7 mouse cellular contexts compared by ENCODE assay signal in genomic region chr16:92487489-92487888, GRCm38 (mm10). TPM values are rescaled to one million over a fixed set of nuclear protein-coding genes. Genes with fewer than 3 reads are reported as not detected.
DNase-seq lines count a peak whose midpoint lies in the region; ATAC-seq and TF ChIP-seq lines count a peak whose summit lies in the region.

No protein-coding gene starts in this region.

- no peak for ATAC-seq in kidney, embryonic 15.5 days (replicated peaks; ENCODE audit: low FRiP score)
- peak; percentile 75 for ATAC-seq in erythroid progenitor cell, adult 5-6 weeks (replicated peaks; ENCODE audit: low FRiP score, poor library complexity, severe bottlenecking)

- no peak overlapping the region for H3K4me2 ChIP-seq in kidney, embryonic 15.5 days

- no peaks in the 10 kb centered on the region for H3K9me3 ChIP-seq in kidney, embryonic 15.5 days (replicated peaks)
- H3K9me3 ChIP-seq in E14TG2a.4 (ENCODE audit: low read length): no peaks in the 10 kb centered on the region

- DNase-seq in kidney, postnatal 14 days: peak; percentile 43
- peak; percentile 65 for DNase-seq in NIH3T3 (ENCODE audit: low read depth)
- DNase-seq in naive thymus-derived CD4-positive, alpha-beta T cell, adult 2 months (ENCODE audit: low read depth): peak; percentile 62
- no peak for DNase-seq in testis, postnatal 10 days (ENCODE audit: low spot score)

- 63% methylated on average over 4 of the region's 4 CpGs for WGBS in kidney, embryonic 15.5 days

- 0 out of 2 replicates have a peak, but pooled peaks cover 3% of the 10 kb centered on the region for H3K4me1 ChIP-seq in kidney, embryonic 15.5 days
- H3K4me1 ChIP-seq in E14TG2a.4 (replicated peaks; ENCODE audit: low read depth, low read length): no peaks in the 10 kb centered on the region

- no peak overlapping the region for H3K27ac ChIP-seq in kidney, embryonic 15.5 days

- no peak overlapping the region for H3K4me3 ChIP-seq in kidney, embryonic 15.5 days (replicated peaks)
- no peak overlapping the region for H3K4me3 ChIP-seq in E14TG2a.4 (replicated peaks; ENCODE audit: low read length)

- H3K36me3 ChIP-seq in kidney, embryonic 15.5 days: no peaks in the 10 kb centered on the region
- H3K36me3 ChIP-seq in E14TG2a.4 (ENCODE audit: insufficient read depth, low read length): no peaks in the 10 kb centered on the region

- TF ChIP-seq CTCF in E14TG2a.4 (conservative IDR thresholded peaks at IDR 0.05; ENCODE audit: low read length): peak; percentile 67

- peaks cover 3% of the 10 kb centered on the region; the same call in 1 of the 2 replicates for H3K27me3 ChIP-seq in kidney, embryonic 15.5 days
- H3K27me3 ChIP-seq in E14TG2a.4 (ENCODE audit: insufficient read depth, low read length): peaks cover 15% of the 10 kb centered on the region; the same call in 1 of the 2 replicates

- no peak overlapping the region for H3K9ac ChIP-seq in kidney, embryonic 15.5 days

RNA-seq across cellular contexts. Expression of gene Clic6, which starts 2.0 kb away (rescaled TPM):
- polyA plus RNA-seq in kidney, embryonic 15.5 days (2015; fragmentation: Nextera tagmentation; extraction: Ambion mirVana): 7.5 and 8.0 TPM in 2 replicates
- not detected in 2 replicates for total RNA-seq in erythroid progenitor cell, adult 5-6 weeks (2015; ENCODE audit: low replicate concordance)
- not detected in 2 replicates for total RNA-seq in erythroid progenitor cell, adult 5-6 weeks (2017; ENCODE audit: low replicate concordance)

RNA-seq across cellular contexts. Expression of gene Rcan1, which starts 16.8 kb away (rescaled TPM):
- polyA plus RNA-seq in kidney, embryonic 15.5 days (2015; fragmentation: Nextera tagmentation; extraction: Ambion mirVana): 26.5 and 27.0 TPM in 2 replicates
- total RNA-seq in erythroid progenitor cell, adult 5-6 weeks (2015; ENCODE audit: low replicate concordance): 3.4 and 3.6 TPM in 2 replicates
- 1.0 and 3.9 TPM in 2 replicates for total RNA-seq in erythroid progenitor cell, adult 5-6 weeks (2017; ENCODE audit: low replicate concordance)
